Mouse (Mus musculus): Measurements from ENCODE around the gene Cxcl3. TPM values are rescaled to one million over a fixed set of nuclear protein-coding genes. Genes with fewer than 3 reads are reported as not detected.
"Not testable (repeated sequence)": the region's sequence is repeated elsewhere in the genome, so short reads cannot be mapped to it uniquely, and the experiment has no call there.

The Cxcl3 gene
- polyA plus RNA-seq, 1 experiment from 2014 or later = 0.36 TPM

GRCm38 (mm10) chr5:90788114-90788513 is 2.2 kb downstream of the Cxcl3 start:
- Histone ChIP-seq H3K9ac (ENCODE audit: low read depth, low read length) (no peak overlapping the region), H3K27ac (ENCODE audit: low read depth, low read length) (no peak overlapping the region), H3K4me1 (ENCODE audit: control insufficient read depth, insufficient read depth, low read depth, low read length) (peaks cover 4% of the 10 kb centered on the region), H3K36me3 (ENCODE audit: control insufficient read depth, insufficient read depth, low read length) (no peaks in the 10 kb centered on the region), H3K4me2 (ENCODE audit: low read length) (no peak overlapping the region), H3K27me3 (replicated peaks; ENCODE audit: control insufficient read depth, insufficient read depth, low read length) (no peaks in the 10 kb centered on the region), H3K9me3 (ENCODE audit: control insufficient read depth, low read length) (no peaks in the 10 kb centered on the region), H3K4me3 (ENCODE audit: low read length) (no peak overlapping the region)
- ATAC-seq = no peak
- WGBS = 77% methylated on average over 4 of the region's 4 CpGs

GRCm38 (mm10) chr5:90789306-90790073 is 3.6 kb downstream of the Cxcl3 start:
- Histone ChIP-seq H3K27ac (ENCODE audit: low read depth, low read length) (no peak overlapping the region), H3K36me3 (ENCODE audit: control insufficient read depth, insufficient read depth, low read length) (no peaks in the 10 kb centered on the region), H3K4me1 (ENCODE audit: control insufficient read depth, insufficient read depth, low read depth, low read length) (peaks cover 4% of the 10 kb centered on the region), H3K9me3 (ENCODE audit: control insufficient read depth, low read length) (no peaks in the 10 kb centered on the region), H3K27me3 (replicated peaks; ENCODE audit: control insufficient read depth, insufficient read depth, low read length) (no peaks in the 10 kb centered on the region), H3K4me3 (ENCODE audit: low read length) (no peak overlapping the region), H3K4me2 (ENCODE audit: low read length) (no peak overlapping the region), H3K9ac (ENCODE audit: low read depth, low read length) (no peak overlapping the region)
- ATAC-seq = no peak
- 88% methylated on average over 11 of the region's 11 CpGs for WGBS

GRCm38 (mm10) chr5:90790074-90790502 is 4.2 kb downstream of the Cxcl3 start:
- Histone ChIP-seq H3K9me3 (ENCODE audit: control insufficient read depth, low read length) (no peaks in the 10 kb centered on the region), H3K27ac (ENCODE audit: low read depth, low read length) (no peak overlapping the region), H3K4me2 (ENCODE audit: low read length) (no peak overlapping the region), H3K4me3 (ENCODE audit: low read length) (no peak overlapping the region), H3K36me3 (ENCODE audit: control insufficient read depth, insufficient read depth, low read length) (no peaks in the 10 kb centered on the region), H3K4me1 (ENCODE audit: control insufficient read depth, insufficient read depth, low read depth, low read length) (peaks cover 4% of the 10 kb centered on the region), H3K27me3 (replicated peaks; ENCODE audit: control insufficient read depth, insufficient read depth, low read length) (no peaks in the 10 kb centered on the region), H3K9ac (ENCODE audit: low read depth, low read length) (no peak overlapping the region)
- ATAC-seq = no peak
- 79% methylated on average over 8 of the region's 8 CpGs for WGBS

GRCm38 (mm10) chr5:90794195-90794625 is 8.3 kb downstream of the Cxcl3 start, which contains the start of gene Cxcl15:
Cxcl15 (plus strand) TSS chr5:90794534.
- Histone ChIP-seq H3K9ac (ENCODE audit: low read depth, low read length) (no peak within 1 kb of the TSS), H3K4me2 (ENCODE audit: low read length) (no peak within 1 kb of the TSS), H3K9me3 (ENCODE audit: control insufficient read depth, low read length) (no peaks in the 10 kb centered on the region), H3K27ac (ENCODE audit: low read depth, low read length) (no peak within 1 kb of the TSS), H3K4me3 (ENCODE audit: low read length) (no peak within 1 kb of the TSS), H3K27me3 (replicated peaks; ENCODE audit: control insufficient read depth, insufficient read depth, low read length) (no peaks in the 10 kb centered on the region), H3K4me1 (ENCODE audit: control insufficient read depth, insufficient read depth, low read depth, low read length) (no peaks in the 10 kb centered on the region), H3K36me3 (ENCODE audit: control insufficient read depth, insufficient read depth, low read length) (no peaks in the 10 kb centered on the region)
- no peak for ATAC-seq
- 78% methylated on average over 5 of the region's 5 CpGs for WGBS

- H3K4me2 ChIP-seq (ENCODE audit: low read length); H3K9me3 ChIP-seq (ENCODE audit: control insufficient read depth, low read length); H3K27me3 ChIP-seq (replicated peaks; ENCODE audit: control insufficient read depth, insufficient read depth, low read length); H3K4me3 ChIP-seq (ENCODE audit: low read length); H3K27ac ChIP-seq (ENCODE audit: low read depth, low read length); H3K36me3 ChIP-seq (ENCODE audit: control insufficient read depth, insufficient read depth, low read length); H3K4me1 ChIP-seq (ENCODE audit: control insufficient read depth, insufficient read depth, low read depth, low read length); H3K9ac ChIP-seq (ENCODE audit: low read depth, low read length); ATAC-seq: not testable (repeated sequence)
- WGBS = 92% methylated on average over 2 of the region's 2 CpGs
Measured at GRCm38 (mm10) chr5:90795392-90795791, 9.5 kb downstream of the Cxcl3 start.

- Histone ChIP-seq H3K27me3 (replicated peaks; ENCODE audit: control insufficient read depth, insufficient read depth, low read length) (no peaks in the 10 kb centered on the region), H3K27ac (ENCODE audit: low read depth, low read length) (no peak overlapping the region), H3K36me3 (ENCODE audit: control insufficient read depth, insufficient read depth, low read length) (no peaks in the 10 kb centered on the region), H3K4me2 (ENCODE audit: low read length) (no peak overlapping the region), H3K4me1 (ENCODE audit: control insufficient read depth, insufficient read depth, low read depth, low read length) (no peaks in the 10 kb centered on the region), H3K9me3 (ENCODE audit: control insufficient read depth, low read length) (no peaks in the 10 kb centered on the region), H3K4me3 (ENCODE audit: low read length) (no peak overlapping the region), H3K9ac (ENCODE audit: low read depth, low read length) (no peak overlapping the region)
- ATAC-seq = no peak
Measured at GRCm38 (mm10) chr5:90804574-90804973, 18.7 kb downstream of the Cxcl3 start.

GRCm38 (mm10) chr5:90806050-90806449 is 20.1 kb downstream of the Cxcl3 start:
- no peaks in the 10 kb centered on the region for H3K36me3 ChIP-seq (ENCODE audit: control insufficient read depth, insufficient read depth, low read length)
- H3K27me3 ChIP-seq (replicated peaks; ENCODE audit: control insufficient read depth, insufficient read depth, low read length) = no peaks in the 10 kb centered on the region
- no peak overlapping the region for H3K4me2 ChIP-seq (ENCODE audit: low read length)
- no peak for ATAC-seq
- no peak overlapping the region for H3K9ac ChIP-seq (ENCODE audit: low read depth, low read length)
- no peaks in the 10 kb centered on the region for H3K4me1 ChIP-seq (ENCODE audit: control insufficient read depth, insufficient read depth, low read depth, low read length)
- H3K9me3 ChIP-seq (ENCODE audit: control insufficient read depth, low read length) = no peaks in the 10 kb centered on the region
- H3K27ac ChIP-seq (ENCODE audit: low read depth, low read length) = no peak overlapping the region
- no peak overlapping the region for H3K4me3 ChIP-seq (ENCODE audit: low read length)

GRCm38 (mm10) chr5:90807176-90807950 is 21.5 kb downstream of the Cxcl3 start:
- no peaks in the 10 kb centered on the region for H3K4me1 ChIP-seq (ENCODE audit: control insufficient read depth, insufficient read depth, low read depth, low read length)
- no peaks in the 10 kb centered on the region for H3K27me3 ChIP-seq (replicated peaks; ENCODE audit: control insufficient read depth, insufficient read depth, low read length)
- H3K4me3 ChIP-seq (ENCODE audit: low read length) = no peak overlapping the region
- H3K9ac ChIP-seq (ENCODE audit: low read depth, low read length) = no peak overlapping the region
- no peaks in the 10 kb centered on the region for H3K36me3 ChIP-seq (ENCODE audit: control insufficient read depth, insufficient read depth, low read length)
- no peaks in the 10 kb centered on the region for H3K9me3 ChIP-seq (ENCODE audit: control insufficient read depth, low read length)
- no peak for ATAC-seq
- no peak overlapping the region for H3K27ac ChIP-seq (ENCODE audit: low read depth, low read length)
- no peak overlapping the region for H3K4me2 ChIP-seq (ENCODE audit: low read length)
- 89% methylated on average over 3 of the region's 3 CpGs for WGBS

GRCm38 (mm10) chr5:90819756-90820155 is 33.9 kb downstream of the Cxcl3 start:
- Histone ChIP-seq H3K27ac (ENCODE audit: low read depth, low read length) (no peak overlapping the region), H3K4me2 (ENCODE audit: low read length) (no peak overlapping the region), H3K4me3 (ENCODE audit: low read length) (no peak overlapping the region), H3K4me1 (ENCODE audit: control insufficient read depth, insufficient read depth, low read depth, low read length) (no peaks in the 10 kb centered on the region), H3K27me3 (replicated peaks; ENCODE audit: control insufficient read depth, insufficient read depth, low read length) (no peaks in the 10 kb centered on the region), H3K36me3 (ENCODE audit: control insufficient read depth, insufficient read depth, low read length) (no peaks in the 10 kb centered on the region), H3K9ac (ENCODE audit: low read depth, low read length) (no peak overlapping the region), H3K9me3 (ENCODE audit: control insufficient read depth, low read length) (no peaks in the 10 kb centered on the region)
- ATAC-seq = no peak

Measured in hindbrain, embryonic 16.5 days (tissue).